Mouse (Mus musculus) midbrain, embryonic 11.5 days (tissue): ENCODE measurements around the gene Acsm5. TPM values are rescaled to one million over a fixed set of nuclear protein-coding genes. Genes with fewer than 3 reads are reported as not detected.

Experiments used
- ATAC-seq: fragments of 200-750 bp; cut with Nextera tagmentation; 2 replicates; pipeline ENCODE4 v1.8.0; 2017; ENCODE audit warnings: moderate TSS enrichment, moderate library complexity; ENCODE audit not compliant: low FRiP score
- DNase-seq: peaks from one replicate; pipeline ENCODE4 v3.0.0; 2015; ENCODE audit warnings: low spot score; ENCODE audit errors: missing footprints
- H3K27ac ChIP-seq: fragments of 300-500 bp; sonication (generic); 2 replicates; pipeline ENCODE4 v1.5.1; 2014; ENCODE audit warnings: low read depth, low read length
- H3K27me3 ChIP-seq: fragments of 300-500 bp; sonication (generic); 2 replicates; pipeline ENCODE4 v1.6.1; 2014; ENCODE audit warnings: mild to moderate bottlenecking, low read length, moderate library complexity, mixed read lengths; ENCODE audit not compliant: control insufficient read depth, insufficient read depth
- H3K36me3 ChIP-seq: fragments of 300-500 bp; sonication (generic); 2 replicates; pipeline ENCODE4 v1.6.1; 2014; ENCODE audit warnings: mild to moderate bottlenecking, low read length, moderate library complexity, mixed read lengths; ENCODE audit not compliant: control insufficient read depth, insufficient read depth
- H3K4me1 ChIP-seq: fragments of 300-500 bp; sonication (generic); 2 replicates; pipeline ENCODE4 v1.6.1; 2014; ENCODE audit warnings: low read length; ENCODE audit not compliant: control insufficient read depth, insufficient read depth
- H3K4me2 ChIP-seq: fragments of 300-500 bp; sonication (generic); 2 replicates; pipeline ENCODE4 v1.6.1; 2014; ENCODE audit warnings: mild to moderate bottlenecking, moderate library complexity
- H3K4me3 ChIP-seq: fragments of 300-500 bp; sonication (generic); 2 replicates; pipeline ENCODE4 v1.5.1; 2014; ENCODE audit warnings: low read depth, low read length
- H3K9ac ChIP-seq: fragments of 300-500 bp; sonication (generic); 2 replicates; pipeline ENCODE4 v1.6.1; 2014; ENCODE audit warnings: low read length
- H3K9me3 ChIP-seq: fragments of 300-500 bp; sonication (generic); 2 replicates; pipeline ENCODE4 v1.6.1; 2016; ENCODE audit warnings: low read length; ENCODE audit not compliant: control insufficient read depth
- WGBS: fragments of 180-500 bp; shearing (Covaris S2); extraction: QIAGEN DNeasy Blood & Tissue Kit; methylation state at CpG from one replicate; pipeline ENCODE4 v1.1.7; 2014; 5-methylcytosine and 5-hydroxymethylcytosine counted together
- polyA plus RNA-seq: library from polyadenylated mRNA; unstranded; fragments of >200 nt; fragmentation: Nextera tagmentation; extraction: Ambion mirVana; gene quantifications from 2 replicates; pipeline ENCODE4 v1.2.1, GENCODE M21; 2014

The Acsm5 gene
- not detected in 2 replicates for polyA plus RNA-seq

DNA sequence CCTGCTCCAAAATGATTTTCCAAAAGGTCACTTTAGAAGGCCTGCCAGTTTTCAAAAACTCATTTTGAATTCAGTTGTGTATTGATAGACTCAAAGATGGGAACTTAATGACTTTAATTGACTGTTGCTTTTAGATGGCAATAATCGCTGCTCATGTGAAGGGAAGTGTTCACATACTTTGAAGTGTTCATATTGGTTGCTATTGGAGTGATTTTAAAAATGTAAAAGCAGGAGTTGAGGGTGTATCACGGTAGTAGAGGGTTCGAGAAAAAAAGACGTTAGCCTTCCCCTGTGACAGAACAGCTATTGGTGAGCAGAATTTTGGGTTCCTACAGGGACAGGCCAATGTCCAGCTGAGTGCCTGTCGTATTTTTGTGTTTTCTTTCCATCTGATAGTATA lies at the start of gene Acsm5:
TSS of gene Acsm5 (plus strand) at position 301 of the 400 bp plus-strand sequence.
- 70% methylated on average over 5 of the region's 5 CpGs for WGBS
- H3K9ac ChIP-seq = no peak within 1 kb of the TSS
- no peak within 1 kb of the TSS for H3K27ac ChIP-seq
- no peaks in the 10 kb centered on the region for H3K9me3 ChIP-seq
- H3K4me3 ChIP-seq = no peak within 1 kb of the TSS
- no peak for DNase-seq
- H3K27me3 ChIP-seq = no peaks in the 10 kb centered on the region
- H3K4me2 ChIP-seq = no peak within 1 kb of the TSS
- no peak for ATAC-seq
- H3K4me1 ChIP-seq = no peaks in the 10 kb centered on the region
- H3K36me3 ChIP-seq = no peaks in the 10 kb centered on the region

DNA sequence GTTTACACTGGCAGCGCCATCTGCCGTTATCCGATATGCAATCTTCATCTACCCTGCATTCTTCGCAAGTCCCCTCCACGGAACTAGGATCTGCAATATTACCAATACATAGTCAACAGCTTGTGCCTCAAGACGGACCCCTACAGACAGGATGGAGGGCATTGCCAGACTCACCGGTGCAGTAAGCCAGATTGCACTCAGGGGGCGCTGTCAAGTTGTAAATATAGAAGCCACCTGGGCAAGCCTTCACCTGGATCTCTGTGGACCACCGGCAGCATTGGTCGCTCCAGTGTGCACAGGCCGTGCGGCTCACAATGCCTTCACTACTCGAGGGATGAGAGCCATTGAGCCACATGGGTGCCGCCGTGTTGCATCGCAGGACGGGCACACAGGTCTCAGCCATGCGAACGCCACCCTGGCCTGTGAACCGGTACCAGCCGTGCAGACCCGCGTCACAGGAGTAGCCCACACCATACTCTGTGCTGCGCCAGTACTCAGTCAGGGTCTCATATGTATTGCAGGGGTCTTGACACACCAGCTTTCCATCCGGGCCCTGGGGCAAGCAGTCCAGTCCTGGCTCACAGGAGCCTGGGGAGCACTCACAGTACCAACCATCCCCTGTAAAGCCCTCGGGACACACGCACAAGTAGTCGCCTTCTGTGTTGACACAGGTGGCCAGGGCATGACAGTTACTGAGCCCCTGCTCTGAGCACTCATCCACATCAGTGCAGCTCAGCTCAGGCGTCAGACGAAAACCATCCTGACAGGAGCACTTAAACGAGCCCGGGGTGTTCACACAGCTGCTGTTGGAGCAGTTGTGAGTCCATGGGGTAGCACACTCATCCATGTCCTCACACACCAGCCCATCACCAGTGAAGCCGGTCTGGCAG lies 42.5 kb upstream of the Acsm5 start:
- ATAC-seq (no peak), DNase-seq (no peak)
- H3K4me2 ChIP-seq = no peak overlapping the region
- 80% methylated on average over 33 of the region's 33 CpGs for WGBS
- H3K27ac ChIP-seq = no peak overlapping the region
- H3K36me3 ChIP-seq = no peaks in the 10 kb centered on the region
- no peak overlapping the region for H3K9ac ChIP-seq
- H3K4me1 ChIP-seq = no peaks in the 10 kb centered on the region
- no peaks in the 10 kb centered on the region for H3K9me3 ChIP-seq
- H3K27me3 ChIP-seq = no peaks in the 10 kb centered on the region
- no peak overlapping the region for H3K4me3 ChIP-seq

GRCm38 (mm10) chr7:119479256-119479655 lies 40.0 kb upstream of the Acsm5 start, which contains the start of gene Umod:
Gene Umod, minus strand, starts transcription at chr7:119479282.
- DNase-seq (no peak), ATAC-seq (no peak)
- no peak within 1 kb of the TSS for H3K27ac ChIP-seq
- no peaks in the 10 kb centered on the region for H3K27me3 ChIP-seq
- H3K4me1 ChIP-seq = no peaks in the 10 kb centered on the region
- H3K36me3 ChIP-seq = no peaks in the 10 kb centered on the region
- H3K9ac ChIP-seq = no peak within 1 kb of the TSS
- H3K9me3 ChIP-seq = no peaks in the 10 kb centered on the region
- no peak within 1 kb of the TSS for H3K4me3 ChIP-seq
- no peak within 1 kb of the TSS for H3K4me2 ChIP-seq

DNA sequence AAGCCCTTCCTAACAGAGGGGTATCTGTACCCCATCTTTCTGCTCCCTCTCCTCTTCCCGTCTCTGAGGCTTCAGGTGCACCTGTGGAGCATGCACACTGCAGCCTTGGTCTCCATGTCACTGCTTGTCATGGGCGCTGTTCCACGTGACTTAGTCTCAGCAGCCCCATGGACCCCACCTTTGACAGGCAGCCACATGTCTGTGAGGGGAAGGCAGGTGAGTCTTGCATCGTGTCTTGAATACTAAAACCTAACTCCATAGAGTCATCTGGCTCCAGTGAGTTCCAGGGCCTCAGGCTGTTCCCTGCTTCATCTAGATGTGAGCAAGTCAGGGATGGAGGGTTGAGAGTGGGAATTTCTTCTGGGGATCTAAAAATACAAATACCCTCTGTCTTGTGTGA lies 35.1 kb upstream of the Acsm5 start:
- H3K4me1 ChIP-seq = no peaks in the 10 kb centered on the region
- DNase-seq (no peak), ATAC-seq (no peak)
- H3K9me3 ChIP-seq = no peaks in the 10 kb centered on the region
- no peak overlapping the region for H3K9ac ChIP-seq
- H3K4me3 ChIP-seq = no peak overlapping the region
- H3K27ac ChIP-seq = no peak overlapping the region
- whole genome bisulfite sequencing = 86% methylated on average over 4 of the region's 4 CpGs
- H3K36me3 ChIP-seq = no peaks in the 10 kb centered on the region
- no peak overlapping the region for H3K4me2 ChIP-seq
- no peaks in the 10 kb centered on the region for H3K27me3 ChIP-seq

- no peak for DNase-seq
- H3K9me3 ChIP-seq = no peaks in the 10 kb centered on the region
- no peak overlapping the region for H3K27ac ChIP-seq
- no peaks in the 10 kb centered on the region for H3K27me3 ChIP-seq
- ATAC-seq = no peak
- H3K4me2 ChIP-seq = no peak overlapping the region
- 86% methylated on average over 5 of the region's 5 CpGs for WGBS
- H3K4me3 ChIP-seq = no peak overlapping the region
- H3K36me3 ChIP-seq = no peaks in the 10 kb centered on the region
- H3K4me1 ChIP-seq = no peaks in the 10 kb centered on the region
- H3K9ac ChIP-seq = no peak overlapping the region
These were observed 32.6 kb upstream of the Acsm5 start for GRCm38 (mm10) chr7:119486683-119487082.

GRCm38 (mm10) chr7:119490041-119490780 lies 29.1 kb upstream of the Acsm5 start:
- Histone ChIP-seq H3K4me1 (no peaks in the 10 kb centered on the region), H3K9me3 (no peaks in the 10 kb centered on the region), H3K27me3 (no peaks in the 10 kb centered on the region), H3K27ac (no peak overlapping the region), H3K4me3 (no peak overlapping the region), H3K9ac (no peak overlapping the region), H3K36me3 (no peaks in the 10 kb centered on the region), H3K4me2 (no peak overlapping the region)
- DNase-seq (no peak), ATAC-seq (no peak)
- WGBS = 83% methylated on average over 4 of the region's 4 CpGs

DNA sequence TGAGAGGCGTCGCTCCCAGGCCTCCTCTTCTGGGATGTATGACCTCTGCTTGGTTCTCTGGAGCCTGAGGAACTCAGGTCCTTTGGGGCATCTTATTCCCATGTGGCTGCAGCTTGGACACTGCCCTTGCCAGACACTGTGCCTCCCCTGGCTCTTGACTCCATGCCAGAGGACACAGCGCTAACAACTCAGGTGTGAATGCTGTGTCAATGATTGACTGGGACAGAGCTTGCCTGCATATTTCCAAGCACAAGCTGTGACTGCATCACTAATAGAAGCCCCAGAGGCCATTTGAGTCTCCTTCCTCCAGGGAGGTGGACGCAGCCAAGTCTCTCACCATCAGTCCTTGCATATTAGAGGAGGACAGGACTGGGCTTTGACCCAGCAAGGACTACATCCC lies 8.1 kb upstream of the Acsm5 start:
- Histone ChIP-seq H3K27me3 (no peaks in the 10 kb centered on the region), H3K36me3 (no peaks in the 10 kb centered on the region), H3K27ac (no peak overlapping the region), H3K4me1 (no peaks in the 10 kb centered on the region), H3K4me2 (no peak overlapping the region), H3K4me3 (no peak overlapping the region), H3K9ac (no peak overlapping the region), H3K9me3 (no peaks in the 10 kb centered on the region)
- 92% methylated on average over 4 of the region's 4 CpGs for WGBS
- DNase-seq (no peak), ATAC-seq (no peak)

DNA sequence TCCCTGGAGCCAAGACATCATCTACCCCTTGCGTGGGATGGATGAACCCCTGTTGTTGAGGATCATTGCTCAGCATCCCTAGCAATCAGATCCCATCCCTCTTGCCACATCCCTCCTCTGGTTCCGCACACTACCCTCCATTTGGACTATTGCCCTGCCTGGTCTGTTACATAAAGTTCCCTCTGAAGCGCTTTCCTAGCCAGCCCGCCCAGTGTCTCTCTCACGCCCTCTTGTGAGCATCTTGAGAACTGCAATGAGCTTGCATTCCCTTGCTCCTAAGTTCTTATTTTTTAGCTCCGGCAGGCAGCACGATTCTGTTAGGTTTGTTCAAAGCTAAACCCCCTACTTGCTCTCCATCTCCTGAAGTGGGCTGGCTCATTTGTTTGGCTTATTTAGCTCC lies 6.2 kb upstream of the Acsm5 start:
- Histone ChIP-seq H3K9me3 (no peaks in the 10 kb centered on the region), H3K27me3 (no peaks in the 10 kb centered on the region), H3K4me1 (no peaks in the 10 kb centered on the region), H3K4me2 (no peak overlapping the region), H3K27ac (no peak overlapping the region), H3K4me3 (no peak overlapping the region), H3K36me3 (no peaks in the 10 kb centered on the region), H3K9ac (no peak overlapping the region)
- peak; percentile 62; the same call in 1 of the 2 replicates for ATAC-seq
- DNase-seq = peak; percentile 97
- WGBS = 34% methylated on average over 7 of the region's 7 CpGs
